Mouse (Mus musculus): ENCODE results near the gene Ugt1a5. TPM values are rescaled to one million over a fixed set of nuclear protein-coding genes. Genes with fewer than 3 reads are reported as not detected.

Gene Ugt1a5
- polyA plus RNA-seq, 1 experiment = not detected

- WGBS = 29% methylated on average over 5 of the region's 5 CpGs
- DNase-seq (ENCODE audit: low read depth, low spot score) = peak; percentile 64
Observed at GRCm38 (mm10) chr1:88186325-88186935, 20.6 kb downstream of the Ugt1a5 start.

- WGBS = 83% methylated on average over 3 of the region's 3 CpGs
- no peak for DNase-seq (ENCODE audit: low read depth, low spot score)
Observed at GRCm38 (mm10) chr1:88192136-88192535, 26.3 kb downstream of the Ugt1a5 start.

- DNase-seq (ENCODE audit: low read depth, low spot score) = no peak
- 75% methylated on average over 1 of the region's 1 CpGs for WGBS
Observed at GRCm38 (mm10) chr1:88195687-88196086, 29.9 kb downstream of the Ugt1a5 start.

- 68% methylated on average over 3 of the region's 3 CpGs for WGBS
- DNase-seq (ENCODE audit: low read depth, low spot score) = no peak
Observed at GRCm38 (mm10) chr1:88197443-88197842, 31.6 kb downstream of the Ugt1a5 start.

- 75% methylated on average over 2 of the region's 2 CpGs for WGBS
- no peak for DNase-seq (ENCODE audit: low read depth, low spot score)
Observed at GRCm38 (mm10) chr1:88199996-88200395, 34.2 kb downstream of the Ugt1a5 start.

- 68% methylated on average over 7 of the region's 7 CpGs for WGBS
- DNase-seq (ENCODE audit: low read depth, low spot score) = no peak
Observed at GRCm38 (mm10) chr1:88200456-88200855, 34.6 kb downstream of the Ugt1a5 start, which contains the start of gene Ugt1a2. Ugt1a2 (plus strand) TSS chr1:88200601.

- DNase-seq (ENCODE audit: low read depth, low spot score) = no peak
- 50% methylated on average over 62 of the region's 62 CpGs for WGBS
Observed at GRCm38 (mm10) chr1:88205294-88205922, 39.6 kb downstream of the Ugt1a5 start, which contains the start of gene Dnajb3. Dnajb3 (minus strand) TSS chr1:88205782.

GRCm38 (mm10) chr1:88206843-88207479, 41.1 kb downstream of the Ugt1a5 start:
- WGBS = 40% methylated on average over 2 of the region's 2 CpGs
- DNase-seq (ENCODE audit: low read depth, low spot score) = no peak

- WGBS = 46% methylated on average over 8 of the region's 8 CpGs
- DNase-seq (ENCODE audit: low read depth, low spot score) = peak; percentile 98
Observed at GRCm38 (mm10) chr1:88211812-88212211, 46.0 kb downstream of the Ugt1a5 start, which contains the start of gene Ugt1a1. Ugt1a1 (plus strand) TSS chr1:88211959.

GRCm38 (mm10) chr1:88212341-88213045, 46.7 kb downstream of the Ugt1a5 start:
- WGBS = 48% methylated on average over 8 of the region's 8 CpGs
- DNase-seq (ENCODE audit: low read depth, low spot score) = no peak

GRCm38 (mm10) chr1:88213061-88213460, 47.2 kb downstream of the Ugt1a5 start:
- 59% methylated on average over 1 of the region's 1 CpGs for WGBS
- no peak for DNase-seq (ENCODE audit: low read depth, low spot score)

GRCm38 (mm10) chr1:88213766-88214461, 48.1 kb downstream of the Ugt1a5 start:
- peak; percentile 100 for DNase-seq (ENCODE audit: low read depth, low spot score)

GRCm38 (mm10) chr1:88214462-88214952, 48.7 kb downstream of the Ugt1a5 start:
- DNase-seq (ENCODE audit: low read depth, low spot score) = no peak
- 69% methylated on average over 2 of the region's 2 CpGs for WGBS

More at GRCm38 (mm10) chr1:88213766-88214461, 48.1 kb downstream of the Ugt1a5 start:
- WGBS = 42% methylated on average over 2 of the region's 2 CpGs

GRCm38 (mm10) chr1:88215466-88216380, 49.9 kb downstream of the Ugt1a5 start:
- no peak for DNase-seq (ENCODE audit: low read depth, low spot score)
- 71% methylated on average over 10 of the region's 10 CpGs for WGBS

- 69% methylated on average over 2 of the region's 2 CpGs for WGBS
- no peak for DNase-seq (ENCODE audit: low read depth, low spot score)
Observed at GRCm38 (mm10) chr1:88216551-88216950, 50.7 kb downstream of the Ugt1a5 start.

- 68% methylated on average over 2 of the region's 2 CpGs for WGBS
- no peak for DNase-seq (ENCODE audit: low read depth, low spot score)
Observed at GRCm38 (mm10) chr1:88217144-88217543, 51.3 kb downstream of the Ugt1a5 start.

GRCm38 (mm10) chr1:88217576-88217975, 51.8 kb downstream of the Ugt1a5 start:
- 36% methylated on average over 3 of the region's 3 CpGs for WGBS

GRCm38 (mm10) chr1:88218051-88218450, 52.2 kb downstream of the Ugt1a5 start:
- 78% methylated on average over 9 of the region's 9 CpGs for WGBS
- DNase-seq (ENCODE audit: low read depth, low spot score) = no peak

More at GRCm38 (mm10) chr1:88217576-88217975, 51.8 kb downstream of the Ugt1a5 start:
- DNase-seq (ENCODE audit: low read depth, low spot score) = no peak

All from large intestine, adult 2 months (tissue).